Mouse (Mus musculus): ENCODE data around the gene Sh3kbp1.

Gene Sh3kbp1

DNA sequence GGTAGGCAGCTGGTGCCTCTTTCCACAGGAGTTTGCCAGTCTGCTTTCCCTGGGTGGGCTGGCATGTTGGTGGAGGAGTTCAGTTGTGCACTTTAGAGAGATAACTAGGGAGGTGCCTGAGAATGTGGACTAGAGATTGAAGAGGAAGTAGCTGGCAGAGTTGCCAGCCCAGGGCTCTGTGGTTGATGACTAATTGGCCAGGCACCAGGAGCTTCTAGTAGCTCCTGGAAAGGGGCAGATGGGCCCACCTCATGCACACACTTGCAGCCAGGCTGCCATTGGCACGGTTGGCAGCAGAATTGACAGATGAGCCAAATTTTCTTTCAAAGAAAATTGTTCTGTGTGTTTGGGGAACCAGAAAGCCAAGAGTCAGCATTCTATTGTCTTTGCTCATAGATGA is 210.3 kb downstream of the Sh3kbp1 start:
- peak in 1 of 2 experiments; percentile 15 for DNase-seq (ENCODE audit: low spot score in 2 of 2)

- no peak for DNase-seq (ENCODE audit: low spot score in 2 of 2)
Observed at GRCm38 (mm10) chrX:159839786-159840185, 212.7 kb downstream of the Sh3kbp1 start.

GRCm38 (mm10) chrX:159840225-159840624 is 213.2 kb downstream of the Sh3kbp1 start:
- no peak for DNase-seq (ENCODE audit: low spot score in 2 of 2)

GRCm38 (mm10) chrX:159850722-159851121 is 223.7 kb downstream of the Sh3kbp1 start:
- no peak for DNase-seq (ENCODE audit: low spot score in 2 of 2)

DNA sequence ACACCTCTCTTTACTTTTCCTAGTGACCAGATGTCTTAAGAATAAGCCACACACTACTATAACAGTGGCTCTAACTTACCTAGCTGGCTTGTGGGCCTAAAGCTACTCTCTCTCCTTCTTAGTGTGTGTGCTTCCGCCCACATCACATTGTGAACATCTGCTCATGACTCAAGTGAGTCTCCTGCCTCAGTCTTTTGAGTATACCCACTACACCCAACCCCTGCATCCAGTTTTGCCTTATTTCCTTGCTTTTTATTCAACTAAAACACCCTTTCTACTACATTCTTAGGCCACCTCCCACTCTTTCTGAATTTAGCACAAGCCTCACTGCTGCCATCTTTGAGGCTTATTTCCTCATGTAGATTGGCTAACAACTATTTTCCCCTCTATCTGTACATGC is 229.8 kb downstream of the Sh3kbp1 start:
- DNase-seq (ENCODE audit: low spot score in 2 of 2): no peak

GRCm38 (mm10) chrX:159858126-159858525 is 231.1 kb downstream of the Sh3kbp1 start:
- DNase-seq (ENCODE audit: low spot score in 2 of 2): no peak

- no peak for DNase-seq (ENCODE audit: low spot score in 2 of 2)
Observed at GRCm38 (mm10) chrX:159860841-159861530, 233.9 kb downstream of the Sh3kbp1 start.

DNA sequence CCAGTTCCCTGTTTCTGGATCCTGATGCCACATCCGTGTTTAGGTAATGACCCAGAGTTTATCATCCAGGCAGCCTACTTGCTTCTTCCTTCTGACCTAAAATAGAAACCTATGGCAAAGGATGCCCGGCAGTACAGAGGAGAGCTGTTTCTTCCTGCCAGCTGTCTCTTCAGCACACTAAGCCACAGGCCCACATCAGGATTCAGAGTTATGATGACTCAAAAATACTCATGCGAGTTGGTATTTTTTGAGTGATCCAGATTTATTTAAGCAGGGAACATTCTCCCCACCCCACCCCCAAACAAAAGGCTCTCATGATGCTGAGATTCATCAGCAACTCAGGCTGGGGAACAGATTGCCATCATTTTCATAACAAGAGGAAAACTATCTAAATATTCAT is 240.6 kb downstream of the Sh3kbp1 start:
- DNase-seq (ENCODE audit: low spot score in 2 of 2): no peak

DNA sequence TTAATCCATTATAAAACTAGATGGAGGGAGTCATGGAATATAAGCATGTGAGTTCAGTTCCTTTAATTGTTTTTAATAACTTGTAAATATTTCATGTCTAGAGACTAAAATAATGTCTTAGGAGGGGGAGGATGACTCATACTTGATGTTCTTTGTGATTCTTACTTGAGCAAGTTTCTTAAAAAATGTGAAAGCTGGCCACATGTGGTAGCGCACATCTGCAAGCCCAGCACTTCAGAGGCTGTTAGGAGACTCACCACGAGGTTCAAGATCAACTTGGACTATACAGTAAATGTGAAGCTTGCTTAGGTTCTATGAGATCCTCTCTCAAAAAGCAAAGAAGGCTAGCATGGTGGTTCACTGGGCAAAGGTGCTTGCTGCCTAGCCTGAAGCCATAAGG is 245.4 kb downstream of the Sh3kbp1 start:
- no peak for DNase-seq (ENCODE audit: low spot score in 2 of 2)

- DNase-seq (ENCODE audit: low spot score in 2 of 2): no peak
Observed at GRCm38 (mm10) chrX:159877770-159878169, 250.7 kb downstream of the Sh3kbp1 start.

DNA sequence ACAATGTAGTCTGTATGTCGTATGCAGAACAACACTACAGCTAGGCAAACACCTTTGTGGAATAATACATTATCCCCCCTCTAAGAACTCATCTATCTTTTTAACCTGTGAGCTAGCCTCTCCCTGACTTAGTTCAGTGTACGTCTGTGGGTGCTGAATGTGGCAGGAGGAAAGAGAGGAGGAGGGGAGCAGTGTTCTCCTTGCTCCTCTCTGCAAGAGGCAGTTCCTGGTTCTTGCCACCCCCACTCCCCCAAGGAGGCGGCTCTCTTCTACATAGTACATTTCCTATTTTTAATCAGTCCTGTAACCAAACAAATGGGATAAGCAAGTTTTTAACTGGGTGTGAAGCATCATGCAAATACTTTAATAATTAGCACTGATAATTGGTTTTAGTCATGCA is 252.4 kb downstream of the Sh3kbp1 start:
- DNase-seq (ENCODE audit: low spot score in 2 of 2): no peak

DNA sequence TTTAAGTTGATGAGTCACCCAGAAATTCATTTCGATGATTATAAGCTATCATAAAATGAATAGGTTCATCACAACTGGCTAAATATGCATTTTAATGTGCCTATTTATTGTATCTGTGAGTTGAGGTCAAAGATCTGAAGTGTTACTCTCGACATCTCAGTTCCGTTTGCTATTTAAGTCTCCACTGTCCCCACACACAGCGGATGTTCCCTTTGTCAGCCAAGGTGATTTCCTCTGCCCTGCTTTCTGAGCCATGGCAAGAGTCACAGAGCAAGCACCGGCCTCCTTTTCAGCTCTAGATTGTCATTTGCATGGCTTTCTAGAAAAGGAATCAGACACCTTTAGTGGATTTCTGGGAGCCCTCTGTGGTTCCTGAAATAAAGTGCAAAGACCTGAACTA is 254.5 kb downstream of the Sh3kbp1 start:
- DNase-seq (ENCODE audit: low spot score in 2 of 2): no peak

GRCm38 (mm10) chrX:159896536-159896935 is 269.5 kb downstream of the Sh3kbp1 start:
- no peak for DNase-seq (ENCODE audit: low spot score in 2 of 2)

GRCm38 (mm10) chrX:159898110-159898509 is 271.0 kb downstream of the Sh3kbp1 start:
- DNase-seq (ENCODE audit: low spot score in 2 of 2): no peak

GRCm38 (mm10) chrX:159899121-159899520 is 272.0 kb downstream of the Sh3kbp1 start:
- DNase-seq (ENCODE audit: low spot score in 2 of 2): no peak

- DNase-seq (ENCODE audit: low spot score in 2 of 2): no peak
Observed at GRCm38 (mm10) chrX:159903421-159903820, 276.3 kb downstream of the Sh3kbp1 start.

- no peak for DNase-seq (ENCODE audit: low spot score in 2 of 2)
Observed at GRCm38 (mm10) chrX:159907703-159908102, 280.6 kb downstream of the Sh3kbp1 start.

DNA sequence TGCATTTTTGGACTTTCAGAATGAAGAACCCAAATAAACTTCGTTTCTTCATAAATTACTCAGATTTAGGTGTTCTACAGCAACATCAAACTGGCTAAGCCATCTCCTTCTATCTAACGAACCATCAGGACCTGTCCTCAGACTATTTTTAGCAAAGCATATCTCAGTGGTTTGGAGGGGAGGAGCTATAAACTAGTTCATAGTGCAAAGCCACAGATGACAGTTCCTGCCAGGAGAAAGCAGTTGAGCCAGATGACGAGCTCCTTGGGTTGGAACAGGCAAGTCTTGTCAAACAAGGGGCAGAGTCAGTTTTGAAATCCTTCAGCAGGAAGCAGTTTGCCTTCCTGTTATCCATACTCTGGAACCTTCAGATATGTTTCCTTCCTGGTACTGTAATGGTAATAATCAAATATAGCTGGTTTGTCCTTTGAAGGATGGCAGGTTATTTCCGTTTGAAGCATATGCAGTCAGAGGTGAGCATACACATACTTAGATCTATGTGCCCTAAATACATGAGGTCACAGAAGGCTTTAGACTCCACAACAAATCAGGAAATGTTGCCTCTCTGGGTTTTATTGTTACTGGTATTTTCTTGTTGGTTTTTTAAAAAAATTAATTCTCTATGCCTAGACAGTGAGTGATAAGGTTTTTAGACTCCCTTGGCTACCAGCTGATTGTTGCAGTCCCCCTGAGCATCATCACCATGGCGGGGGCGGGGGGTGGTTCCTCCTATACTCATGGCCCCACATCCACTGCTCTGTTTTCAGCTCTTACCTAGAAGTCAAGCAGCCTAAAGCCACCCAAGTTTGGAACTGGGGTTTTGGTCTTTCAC is 282.6 kb downstream of the Sh3kbp1 start:
- DNase-seq (ENCODE audit: low spot score in 2 of 2): no peak

DNA sequence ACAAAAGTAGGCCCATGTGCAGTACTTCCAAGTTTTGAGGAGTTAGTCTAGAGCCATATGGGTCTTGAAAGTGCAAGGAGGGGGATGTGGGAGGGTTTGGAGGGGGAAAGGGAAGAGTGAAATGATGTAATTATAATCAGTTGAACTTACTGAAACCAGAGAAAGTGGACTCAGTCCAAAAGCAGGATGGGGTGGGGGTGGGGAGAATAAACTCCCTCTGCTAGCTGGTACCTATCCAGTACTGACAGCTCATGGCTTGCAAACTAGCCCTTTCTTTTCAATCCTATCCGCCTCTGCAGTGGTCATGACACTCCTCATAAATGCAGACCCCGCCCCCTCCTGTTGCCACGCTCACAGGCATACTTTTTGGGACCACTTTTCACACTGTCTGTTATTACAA is 283.5 kb downstream of the Sh3kbp1 start:
- no peak for DNase-seq (ENCODE audit: low spot score in 2 of 2)

DNA sequence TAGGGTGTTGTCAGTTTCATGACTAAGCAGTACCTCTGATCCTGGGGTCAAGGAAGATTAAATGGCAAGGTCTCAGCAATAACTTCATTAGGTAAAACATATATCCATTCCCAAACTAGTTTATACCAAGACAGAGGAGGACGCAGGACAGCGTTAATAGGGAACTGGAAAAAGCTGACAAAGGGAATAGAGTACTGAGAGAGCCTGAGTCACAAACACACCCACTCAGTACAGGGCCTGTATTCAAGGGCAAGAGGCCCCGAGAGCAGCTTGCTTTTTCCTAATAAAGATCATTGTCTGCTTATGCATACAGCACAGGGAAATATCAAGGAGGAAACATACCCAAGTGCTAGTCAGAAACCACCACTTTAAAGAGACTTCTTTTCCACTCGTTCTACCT is 284.5 kb downstream of the Sh3kbp1 start:
- no peak for DNase-seq (ENCODE audit: low spot score in 2 of 2)

DNA sequence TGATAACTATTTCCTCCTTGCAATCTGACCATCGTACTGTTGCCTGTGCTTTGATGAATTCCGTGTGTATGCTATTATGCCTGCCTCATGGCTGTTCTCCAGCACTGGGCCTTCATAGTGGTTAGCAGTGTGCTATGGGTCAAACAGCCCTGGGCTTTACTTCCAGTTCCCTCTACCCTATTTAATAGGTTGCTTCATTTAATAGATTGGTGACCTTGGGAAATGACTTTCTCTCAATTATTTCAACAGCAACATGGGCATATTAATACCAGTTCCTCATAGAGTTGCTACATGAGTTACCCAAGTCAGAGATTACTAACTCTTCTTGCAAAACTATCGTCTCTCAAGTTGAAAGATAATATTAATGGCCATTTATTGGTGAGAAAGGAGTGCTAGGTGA is 285.0 kb downstream of the Sh3kbp1 start:
- DNase-seq (ENCODE audit: low spot score in 2 of 2): no peak

DNA sequence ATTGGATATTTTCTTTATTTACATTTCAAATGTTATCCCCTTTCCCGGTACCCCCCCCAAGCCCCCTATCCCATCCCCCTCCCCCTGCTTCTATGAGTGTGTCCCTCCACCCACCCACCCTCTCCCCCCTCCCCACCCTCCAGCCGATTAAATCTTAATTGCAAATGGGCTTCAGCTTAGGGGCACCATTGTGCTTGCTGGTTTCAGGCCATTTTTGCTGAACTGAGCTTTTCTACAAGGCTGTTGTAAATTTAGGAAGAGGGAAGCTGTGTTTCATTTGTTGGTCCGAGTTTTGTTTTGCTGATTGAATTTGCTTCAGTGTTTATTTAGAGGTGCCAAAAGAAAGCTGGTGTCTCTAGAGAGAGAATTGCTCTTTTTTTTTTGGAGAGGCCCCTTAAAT is 286.4 kb downstream of the Sh3kbp1 start:
- DNase-seq (ENCODE audit: low spot score in 2 of 2): no peak

GRCm38 (mm10) chrX:159915125-159915524 is 288.1 kb downstream of the Sh3kbp1 start:
- no peak for DNase-seq (ENCODE audit: low spot score in 2 of 2)
